Mouse (Mus musculus): Measurements from ENCODE around the gene Pclo.

Pclo gene

GRCm38 (mm10) chr5:14514631-14515523 lies at the start of gene Pclo:
TSS of gene Pclo (plus strand) at chr5:14514918.
- in situ Hi-C loops (cut with MboI, MseI): no loop called here

- in situ Hi-C loops (cut with MboI, MseI): loop anchor here (25.0 kb wide), 1 partner anchor 682 kb away; no protein-coding TSS in a partner anchor
Observed at GRCm38 (mm10) chr5:14494431-14494830, 20.3 kb upstream of the Pclo start.

- in situ Hi-C loops (cut with MboI, MseI): no loop called here
Observed at GRCm38 (mm10) chr5:14508522-14508921, 6.2 kb upstream of the Pclo start.

- in situ Hi-C loops (cut with MboI, MseI): no loop called here
Observed at GRCm38 (mm10) chr5:14509621-14510020, 5.1 kb upstream of the Pclo start.

GRCm38 (mm10) chr5:14518131-14518832 lies 3.6 kb downstream of the Pclo start:
- in situ Hi-C loops (cut with MboI, MseI): no loop called here

- in situ Hi-C loops (cut with MboI, MseI): no loop called here
Observed at GRCm38 (mm10) chr5:14522006-14522405, 7.3 kb downstream of the Pclo start.

GRCm38 (mm10) chr5:14526038-14526437 lies 11.3 kb downstream of the Pclo start:
- in situ Hi-C loops (cut with MboI, MseI): no loop called here

GRCm38 (mm10) chr5:14527796-14528195 lies 13.1 kb downstream of the Pclo start:
- in situ Hi-C loops (cut with MboI, MseI): no loop called here

GRCm38 (mm10) chr5:14531906-14532305 lies 17.2 kb downstream of the Pclo start:
- in situ Hi-C loops (cut with MboI, MseI): no loop called here

GRCm38 (mm10) chr5:14539346-14539745 lies 24.6 kb downstream of the Pclo start:
- in situ Hi-C loops (cut with MboI, MseI): no loop called here

- in situ Hi-C loops (cut with MboI, MseI): no loop called here
Observed at GRCm38 (mm10) chr5:14539961-14540627, 25.4 kb downstream of the Pclo start.

- in situ Hi-C loops (cut with MboI, MseI): no loop called here
Observed at GRCm38 (mm10) chr5:14575626-14576025, 60.9 kb downstream of the Pclo start.

- in situ Hi-C loops (cut with MboI, MseI): no loop called here
Observed at GRCm38 (mm10) chr5:14591479-14591878, 76.8 kb downstream of the Pclo start.

- in situ Hi-C loops (cut with MboI, MseI): no loop called here
Observed at GRCm38 (mm10) chr5:14595426-14596013, 80.8 kb downstream of the Pclo start.

- in situ Hi-C loops (cut with MboI, MseI): no loop called here
Observed at GRCm38 (mm10) chr5:14608318-14608717, 93.6 kb downstream of the Pclo start.

GRCm38 (mm10) chr5:14621146-14621545 lies 106.4 kb downstream of the Pclo start:
- in situ Hi-C loops (cut with MboI, MseI): no loop called here

GRCm38 (mm10) chr5:14623360-14623759 lies 108.6 kb downstream of the Pclo start:
- in situ Hi-C loops (cut with MboI, MseI): no loop called here

GRCm38 (mm10) chr5:14641260-14641659 lies 126.5 kb downstream of the Pclo start:
- in situ Hi-C loops (cut with MboI, MseI): no loop called here

GRCm38 (mm10) chr5:14645856-14646255 lies 131.1 kb downstream of the Pclo start:
- in situ Hi-C loops (cut with MboI, MseI): no loop called here

GRCm38 (mm10) chr5:14660637-14661036 lies 145.9 kb downstream of the Pclo start:
- in situ Hi-C loops (cut with MboI, MseI): no loop called here

- in situ Hi-C loops (cut with MboI, MseI): no loop called here
Observed at GRCm38 (mm10) chr5:14662180-14662579, 147.5 kb downstream of the Pclo start.

- in situ Hi-C loops (cut with MboI, MseI): no loop called here
Observed at GRCm38 (mm10) chr5:14662603-14663002, 147.9 kb downstream of the Pclo start.
